Mouse (Mus musculus): ENCODE results near the gene Apbb2. TPM values are rescaled to one million over a fixed set of nuclear protein-coding genes. Genes with fewer than 3 reads are reported as not detected.

Gene Apbb2
- total and polyA plus RNA-seq, 3 experiments, result 0.34 to 0.40 (median 0.34) TPM

DNA sequence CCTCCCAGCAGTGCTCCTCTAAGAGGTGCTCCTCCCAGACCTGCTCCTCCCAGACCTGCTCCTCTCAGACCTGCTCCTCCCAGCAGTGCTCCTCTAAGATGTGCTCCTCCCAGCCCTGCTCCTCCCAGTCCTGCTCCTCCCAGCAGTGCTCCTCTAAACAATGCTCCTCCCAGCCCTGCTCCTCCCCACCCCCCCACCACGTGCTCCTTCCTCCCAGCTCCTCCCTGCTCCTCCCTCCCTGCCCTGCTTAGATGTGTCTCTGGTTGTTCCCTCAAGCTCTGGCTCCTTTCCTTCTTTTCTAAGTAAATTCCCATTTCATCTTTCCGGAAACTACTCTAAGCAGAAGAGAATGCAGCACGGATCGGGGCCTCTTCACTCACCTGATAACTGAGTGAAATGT, 14.2 kb downstream of the Apbb2 start:
- in situ Hi-C loops (cut with MboI; ENCODE audit: low pct_ligation_motif_present, low pct_unique_long_range_greater_than_20kb, low sequenced_read_pairs), result no loop called here
- no peak for TF ChIP-seq POLR2A (IDR thresholded peaks at IDR 0.05; ENCODE audit: low read depth, low read length)
- no peak for TF ChIP-seq USF1 (IDR thresholded peaks at IDR 0.05; ENCODE audit: low read depth, low read length)
- no peak for TF ChIP-seq SMC3 (IDR thresholded peaks at IDR 0.05; ENCODE audit: low read depth, low read length)
- no peak for TF ChIP-seq MEF2A (IDR thresholded peaks at IDR 0.05; ENCODE audit: borderline replicate concordance, low read depth, low read length)
- no peak for TF ChIP-seq JUN (IDR thresholded peaks at IDR 0.05; ENCODE audit: insufficient read depth, low read depth, low read length)
- TF ChIP-seq CHD1 (IDR thresholded peaks at IDR 0.05; ENCODE audit: low read depth, low read length), result no peak
- TF ChIP-seq CHD2 (IDR thresholded peaks at IDR 0.05; ENCODE audit: low read length), result no peak
- no peak for TF ChIP-seq CTCF (conservative IDR thresholded peaks at IDR 0.05 in 1 of 2, IDR thresholded peaks at IDR 0.05 in 1 of 2; ENCODE audit: low read depth in 2 of 2, low read length in 2 of 2)
- no peak for TF ChIP-seq NRF1 (IDR thresholded peaks at IDR 0.05; ENCODE audit: low read depth, low read length)
- TF ChIP-seq MYC (IDR thresholded peaks at IDR 0.05; ENCODE audit: low read depth, low read length), result no peak
- no peak for TF ChIP-seq MXI1 (IDR thresholded peaks at IDR 0.05; ENCODE audit: low read depth, low read length)
- TF ChIP-seq MAX (IDR thresholded peaks at IDR 0.05; ENCODE audit: low read length), result no peak
- no peak for TF ChIP-seq UBTF (IDR thresholded peaks at IDR 0.05; ENCODE audit: low read depth, low read length)
- TF ChIP-seq PAX5 (IDR thresholded peaks at IDR 0.05; ENCODE audit: low read length), result no peak
- no peak for TF ChIP-seq TBP (conservative IDR thresholded peaks at IDR 0.05; ENCODE audit: low read depth, low read length)
- no peak for TF ChIP-seq ELF1 (IDR thresholded peaks at IDR 0.05; ENCODE audit: low read depth, low read length)
- TF ChIP-seq ZKSCAN1 (IDR thresholded peaks at IDR 0.05; ENCODE audit: borderline replicate concordance, low read depth, low read length), result no peak
- dilution Hi-C loops (cut with MboI; ENCODE audit: extremely low pct_ligation_motif_present, extremely low pct_unique_long_range_greater_than_20kb, low sequenced_read_pairs), result no loop called here
- Histone ChIP-seq H3K27ac (ENCODE audit: insufficient read depth, low read depth) (no peak overlapping the region), H3K36me3 (replicated peaks in 1 of 2; ENCODE audit: control insufficient read depth in 1 of 2, insufficient read depth in 1 of 2, low read length in 1 of 2) (no peaks in the 10 kb centered on the region), H3K79me2 (replicated peaks; ENCODE audit: control insufficient read depth, extremely low read depth, insufficient read depth, poor library complexity, severe bottlenecking) (no peaks in the 10 kb centered on the region), H3K9me3 (replicated peaks; ENCODE audit: low read length) (no peaks in the 10 kb centered on the region), H3K4me2 (ENCODE audit: insufficient read depth, low read depth, poor library complexity, severe bottlenecking) (no peak overlapping the region), H3K4me3 (replicated peaks in 1 of 3; ENCODE audit: low read depth in 2 of 3, low read length in 2 of 3, poor library complexity in 1 of 3) (no peak overlapping the region), H3K9ac (ENCODE audit: insufficient read depth, low read depth) (no peak overlapping the region), H3K4me1 (ENCODE audit: control insufficient read depth in 1 of 2, insufficient read depth in 2 of 2) (peaks cover 0 to 15% of the 10 kb centered on the region in 2 experiments; a peak in 2 of 4 replicates), H3K27me3 (replicated peaks) (no peaks in the 10 kb centered on the region)
- DNase-seq (ENCODE audit: extremely low read depth), result no peak

DNA sequence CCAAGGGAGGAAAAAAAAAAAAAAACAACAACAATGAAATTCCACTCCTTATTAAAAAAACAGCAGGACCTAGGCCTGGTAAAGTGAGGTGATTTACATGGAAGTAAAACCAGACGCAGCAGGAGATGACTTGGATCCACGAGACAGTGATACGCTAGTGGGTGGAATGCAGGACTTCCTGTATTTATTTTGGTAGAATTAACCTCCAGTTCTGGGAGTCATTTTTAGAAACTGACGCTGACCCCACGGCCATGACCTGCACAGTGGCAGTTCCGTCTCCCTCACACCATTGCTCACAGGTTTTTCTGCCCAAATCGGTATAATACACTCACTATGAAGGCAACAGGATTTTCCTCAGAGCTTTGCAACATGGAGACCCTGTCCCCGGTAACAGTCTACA, 14.8 kb downstream of the Apbb2 start:
- dilution Hi-C loops (cut with MboI; ENCODE audit: extremely low pct_ligation_motif_present, extremely low pct_unique_long_range_greater_than_20kb, low sequenced_read_pairs), result no loop called here
- Histone ChIP-seq H3K4me3 (replicated peaks in 1 of 3; ENCODE audit: low read depth in 2 of 3, low read length in 2 of 3, poor library complexity in 1 of 3) (no peak overlapping the region), H3K4me1 (ENCODE audit: control insufficient read depth in 1 of 2, insufficient read depth in 2 of 2) (peaks cover 0 to 15% of the 10 kb centered on the region in 2 experiments; a peak in 2 of 4 replicates), H3K79me2 (replicated peaks; ENCODE audit: control insufficient read depth, extremely low read depth, insufficient read depth, poor library complexity, severe bottlenecking) (no peaks in the 10 kb centered on the region), H3K27ac (ENCODE audit: insufficient read depth, low read depth) (no peak overlapping the region), H3K27me3 (replicated peaks) (no peaks in the 10 kb centered on the region), H3K4me2 (ENCODE audit: insufficient read depth, low read depth, poor library complexity, severe bottlenecking) (no peak overlapping the region), H3K36me3 (replicated peaks in 1 of 2; ENCODE audit: control insufficient read depth in 1 of 2, insufficient read depth in 1 of 2, low read length in 1 of 2) (no peaks in the 10 kb centered on the region), H3K9me3 (replicated peaks; ENCODE audit: low read length) (no peaks in the 10 kb centered on the region), H3K9ac (ENCODE audit: insufficient read depth, low read depth) (no peak overlapping the region)
- in situ Hi-C loops (cut with MboI; ENCODE audit: low pct_ligation_motif_present, low pct_unique_long_range_greater_than_20kb, low sequenced_read_pairs), result no loop called here
- no peak for TF ChIP-seq ZNF384 (IDR thresholded peaks at IDR 0.05; ENCODE audit: low read depth, low read length)
- TF ChIP-seq KAT2A (IDR thresholded peaks at IDR 0.05; ENCODE audit: insufficient replicate concordance, low read length), result no peak
- TF ChIP-seq EP300 (IDR thresholded peaks at IDR 0.05; ENCODE audit: low read length), result no peak
- TF ChIP-seq CHD1 (IDR thresholded peaks at IDR 0.05; ENCODE audit: low read depth, low read length), result no peak
- no peak for TF ChIP-seq ZKSCAN1 (IDR thresholded peaks at IDR 0.05; ENCODE audit: borderline replicate concordance, low read depth, low read length)
- no peak for TF ChIP-seq NRF1 (IDR thresholded peaks at IDR 0.05; ENCODE audit: low read depth, low read length)
- no peak for TF ChIP-seq TCF12 (IDR thresholded peaks at IDR 0.05; ENCODE audit: low read depth, low read length)
- TF ChIP-seq POLR2A (IDR thresholded peaks at IDR 0.05; ENCODE audit: low read depth, low read length), result no peak
- TF ChIP-seq MXI1 (IDR thresholded peaks at IDR 0.05; ENCODE audit: low read depth, low read length), result no peak
- no peak for TF ChIP-seq ETS1 (conservative IDR thresholded peaks at IDR 0.05; ENCODE audit: low read depth, low read length)
- TF ChIP-seq MAFK (IDR thresholded peaks at IDR 0.05; ENCODE audit: insufficient replicate concordance, low read length), result no peak
- TF ChIP-seq USF1 (IDR thresholded peaks at IDR 0.05; ENCODE audit: low read depth, low read length), result no peak
- TF ChIP-seq CTCF (conservative IDR thresholded peaks at IDR 0.05 in 1 of 2, IDR thresholded peaks at IDR 0.05 in 1 of 2; ENCODE audit: low read depth in 2 of 2, low read length in 2 of 2), result no peak
- no peak for TF ChIP-seq BHLHE40 (IDR thresholded peaks at IDR 0.05; ENCODE audit: low read depth, low read length)
- TF ChIP-seq TBP (conservative IDR thresholded peaks at IDR 0.05; ENCODE audit: low read depth, low read length), result no peak
- TF ChIP-seq USF2 (conservative IDR thresholded peaks at IDR 0.05; ENCODE audit: low read depth, low read length), result no peak
- no peak for TF ChIP-seq GABPA (IDR thresholded peaks at IDR 0.05; ENCODE audit: insufficient replicate concordance, low read depth, low read length)
- no peak for TF ChIP-seq MYC (IDR thresholded peaks at IDR 0.05; ENCODE audit: low read depth, low read length)
- no peak for DNase-seq (ENCODE audit: extremely low read depth)

Data from CH12.LX (cell line).